Mouse (Mus musculus): ENCODE data around the gene Il1rl1. TPM values are rescaled to one million over a fixed set of nuclear protein-coding genes. Genes with fewer than 3 reads are reported as not detected.

The Il1rl1 gene
- polyA plus RNA-seq, 1 experiment, result 413 TPM

DNA sequence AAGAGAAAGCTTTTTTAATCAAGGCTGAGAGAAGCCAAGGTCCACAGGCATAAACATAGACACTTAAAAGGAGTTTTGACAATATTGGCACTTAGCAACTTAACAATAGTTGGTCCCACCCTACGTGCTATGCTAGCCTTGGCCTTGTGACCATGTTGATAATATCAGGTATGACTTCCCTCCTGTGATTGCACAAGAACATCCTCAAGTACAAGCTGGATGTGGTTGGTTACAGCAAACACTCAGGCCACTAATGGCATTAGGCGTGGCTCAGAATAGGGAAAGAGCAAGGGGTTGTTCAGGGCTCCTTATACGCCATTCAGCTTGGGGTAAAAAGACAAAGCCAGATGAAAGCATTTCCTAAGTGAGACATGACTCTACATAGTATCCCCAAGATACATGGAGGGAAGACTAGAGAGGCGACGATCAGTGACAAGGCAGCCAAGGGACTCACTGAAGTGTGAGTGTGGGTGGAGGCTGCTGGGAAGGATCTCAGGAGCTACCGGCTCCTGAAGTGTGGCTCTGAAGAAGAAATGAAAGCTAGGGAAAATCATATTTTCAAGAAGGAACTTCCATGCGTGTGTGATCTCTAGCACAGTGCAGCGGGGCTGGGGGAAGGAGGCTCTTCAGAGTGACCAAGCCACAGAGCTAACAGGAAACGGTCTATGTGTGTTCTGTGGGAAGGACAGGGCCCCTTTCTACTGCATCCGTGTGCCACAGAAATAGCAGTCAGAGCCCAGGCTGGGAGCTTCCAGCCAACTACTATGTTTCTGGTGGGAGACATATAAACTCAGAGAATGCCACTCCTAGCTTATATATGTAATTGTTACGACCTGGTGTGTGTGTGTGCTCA lies 72.4 kb downstream of the Il1rl1 start:
- no peak overlapping the region for H3K27ac ChIP-seq (ENCODE audit: insufficient read depth, low read length)
- no peak overlapping the region for H3K4me3 ChIP-seq (ENCODE audit: insufficient read depth, low read length)
- TF ChIP-seq CTCF (IDR thresholded peaks at IDR 0.05; ENCODE audit: borderline replicate concordance, insufficient read depth, low read length) (no peak), POLR2A (IDR thresholded peaks at IDR 0.05; ENCODE audit: low read depth, low read length) (no peak)
- H3K4me1 ChIP-seq (ENCODE audit: control insufficient read depth, insufficient read depth, low read length), result no peaks in the 10 kb centered on the region

DNA sequence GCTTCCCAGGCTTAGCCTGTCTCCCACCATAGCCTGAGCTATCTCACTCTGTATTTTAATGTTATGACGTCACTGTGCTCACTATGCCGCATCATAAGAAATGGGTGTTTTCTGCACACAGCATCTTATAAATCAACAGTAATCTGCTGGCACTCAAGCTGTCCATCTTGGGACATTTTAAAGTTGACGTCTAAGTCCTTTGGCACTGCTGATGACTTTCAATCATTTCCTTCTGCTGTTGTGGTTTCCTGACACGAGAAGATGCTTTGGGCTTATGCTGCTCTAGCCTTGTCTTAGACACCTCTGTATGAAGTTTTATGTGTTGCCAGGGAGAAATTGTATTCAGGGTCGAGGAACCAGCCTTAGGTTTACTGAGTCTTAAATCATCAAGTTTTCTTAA lies 75.2 kb downstream of the Il1rl1 start:
- no peak for TF ChIP-seq POLR2A (IDR thresholded peaks at IDR 0.05; ENCODE audit: low read depth, low read length)
- TF ChIP-seq CTCF (IDR thresholded peaks at IDR 0.05; ENCODE audit: borderline replicate concordance, insufficient read depth, low read length), result no peak
- Histone ChIP-seq H3K4me3 (ENCODE audit: insufficient read depth, low read length) (no peak overlapping the region), H3K4me1 (ENCODE audit: control insufficient read depth, insufficient read depth, low read length) (no peaks in the 10 kb centered on the region), H3K27ac (ENCODE audit: insufficient read depth, low read length) (no peak overlapping the region)

Other genes starting within 250 kb of the Il1rl1 start
- 45.8 and 72.2 TPM in 2 replicates for gene Il1r1, start 204.5 kb upstream of the Il1rl1 start, polyA plus RNA-seq (2011; ENCODE audit: insufficient read length, low read depth, missing spikeins)
- 32.5 and 48.1 TPM in 2 replicates for gene Il1rl2, start 105.0 kb upstream of the Il1rl1 start, polyA plus RNA-seq (2011; ENCODE audit: insufficient read length, low read depth, missing spikeins)
- not detected in 2 replicates for gene Il18r1, start 36.0 kb downstream of the Il1rl1 start, polyA plus RNA-seq (2011; ENCODE audit: insufficient read length, low read depth, missing spikeins)
- gene Il18rap, start 85.8 kb downstream of the Il1rl1 start, polyA plus RNA-seq (2011; ENCODE audit: insufficient read length, low read depth, missing spikeins), result 4.6 and 10.1 TPM in 2 replicates
- gene Slc9a4, start 150.5 kb downstream of the Il1rl1 start, polyA plus RNA-seq (2011; ENCODE audit: insufficient read length, low read depth, missing spikeins), result not detected in 2 replicates

All from embryonic fibroblast, embryonic 13.5 days (primary cell).